Mouse (Mus musculus): ENCODE measurements at regions not wholly inside any gene's neighbourhood (a gene's known extent, or its start where the extent isn't known, plus 50 kb on each side); places are given as distances from the start of the nearest gene placed in this dataset.

DNA sequence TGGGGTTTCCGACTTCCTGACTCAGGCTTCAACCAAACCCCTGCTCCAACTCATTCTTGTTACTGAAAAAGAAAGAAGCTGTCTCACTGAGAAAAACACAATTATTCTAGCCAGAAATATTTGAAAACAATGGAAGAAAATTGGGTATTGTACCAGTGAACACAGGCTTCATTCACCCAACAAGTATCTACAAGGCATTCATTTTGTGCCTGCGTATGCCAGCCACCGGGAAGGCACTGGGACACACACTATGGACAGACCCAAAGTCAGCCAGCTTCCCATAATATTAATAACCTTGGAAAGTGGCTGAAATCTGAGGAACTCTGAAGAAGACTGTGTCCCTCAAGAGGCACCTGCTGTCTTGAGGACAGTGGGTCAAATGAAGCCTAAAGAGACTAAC is 175.5 kb upstream of the Noct start:
- H3K27me3 ChIP-seq, result no peaks in the 10 kb centered on the region
- no peaks in the 10 kb centered on the region for H3K36me3 ChIP-seq
- WGBS, result 93% methylated on average over 3 of the region's 3 CpGs
- H3K4me1 ChIP-seq (replicated peaks), result no peaks in the 10 kb centered on the region
- H3K4me2 ChIP-seq (replicated peaks), result no peak overlapping the region
- no peak overlapping the region for H3K9ac ChIP-seq (replicated peaks)
- ATAC-seq, result no peak
- H3K9me3 ChIP-seq, result peaks cover 8% of the 10 kb centered on the region
- no peak overlapping the region for H3K4me3 ChIP-seq (replicated peaks)
- no peak overlapping the region for H3K27ac ChIP-seq

DNA sequence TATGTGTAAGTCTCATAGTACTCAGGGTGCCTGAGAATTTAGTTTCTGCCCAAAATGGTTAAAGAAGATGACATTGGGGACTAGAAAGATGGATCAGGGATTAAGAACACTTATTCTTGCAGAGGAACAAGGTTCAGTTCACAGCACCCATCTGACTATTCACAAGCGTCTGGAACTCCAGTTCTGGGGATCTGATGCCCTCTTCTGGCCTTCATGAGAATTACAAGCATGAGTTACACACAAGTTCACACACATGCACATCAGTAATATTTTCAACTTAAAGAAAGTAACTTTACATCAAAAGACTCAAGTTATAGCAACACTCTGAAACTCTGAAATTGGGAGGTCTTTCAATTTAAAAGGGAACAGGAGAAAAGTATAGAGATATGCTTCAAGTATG is 174.1 kb upstream of the Noct start:
- H3K27me3 ChIP-seq, result no peaks in the 10 kb centered on the region

DNA sequence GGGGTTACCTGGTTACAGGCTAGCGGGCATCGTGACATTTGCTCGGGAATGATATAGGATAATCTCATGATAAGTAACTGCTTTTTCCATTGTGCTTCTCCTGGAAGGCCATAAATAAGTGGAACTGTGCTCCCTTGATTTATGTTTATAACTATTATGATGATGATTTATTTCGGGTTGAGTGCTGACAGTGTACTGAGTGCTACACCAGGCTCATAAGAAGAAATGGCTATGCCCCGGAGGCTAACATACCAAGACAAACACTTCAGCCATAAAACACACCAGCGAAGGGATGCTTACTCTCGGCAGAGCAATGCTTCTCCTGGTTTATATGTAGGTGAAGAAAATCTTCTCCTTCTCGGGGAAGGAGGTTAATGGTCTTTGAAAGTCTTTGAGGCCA is 169.2 kb upstream of the Noct start:
- Histone ChIP-seq H3K4me3 (replicated peaks) (no peak overlapping the region), H3K36me3 (no peaks in the 10 kb centered on the region)
- 93% methylated on average over 8 of the region's 8 CpGs for WGBS

More for the DNA sequence above, 174.1 kb upstream of the Noct start:
- no peaks in the 10 kb centered on the region for H3K36me3 ChIP-seq
- no peaks in the 10 kb centered on the region for H3K4me1 ChIP-seq (replicated peaks)
- peaks cover 8% of the 10 kb centered on the region for H3K9me3 ChIP-seq
- H3K9ac ChIP-seq (replicated peaks), result no peak overlapping the region
- H3K4me2 ChIP-seq (replicated peaks), result no peak overlapping the region
- ATAC-seq, result no peak
- 100% methylated on average over 1 of the region's 1 CpGs for WGBS
- H3K4me3 ChIP-seq (replicated peaks), result no peak overlapping the region
- H3K27ac ChIP-seq, result no peak overlapping the region

DNA sequence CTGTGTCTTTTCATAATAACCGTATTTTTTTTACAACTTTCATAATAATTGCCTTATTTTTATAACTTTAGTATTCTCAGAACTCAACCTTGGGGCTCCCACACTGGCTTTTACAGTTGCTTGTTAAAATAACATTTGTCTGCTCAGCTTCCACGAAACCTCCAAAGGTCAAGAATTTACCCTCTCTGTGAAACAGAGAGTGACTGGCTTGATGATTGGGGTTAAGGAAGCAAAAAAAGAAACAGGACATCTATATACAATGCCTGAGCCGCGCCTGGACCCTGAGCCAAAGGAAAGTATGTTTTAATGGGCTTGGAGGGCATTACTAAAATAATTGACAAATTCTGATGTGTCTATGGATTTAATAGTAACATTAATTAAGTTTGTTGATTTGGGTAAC is 160.0 kb upstream of the Noct start:
- no peaks in the 10 kb centered on the region for H3K9me3 ChIP-seq
- ATAC-seq, result no peak
- no peaks in the 10 kb centered on the region for H3K36me3 ChIP-seq
- WGBS, result 82% methylated on average over 4 of the region's 4 CpGs
- H3K4me1 ChIP-seq (replicated peaks), result peaks cover 3% of the 10 kb centered on the region; the same call in 1 of the 2 replicates
- H3K4me2 ChIP-seq (replicated peaks), result no peak overlapping the region
- no peak overlapping the region for H3K27ac ChIP-seq
- H3K27me3 ChIP-seq, result no peaks in the 10 kb centered on the region
- H3K4me3 ChIP-seq (replicated peaks), result no peak overlapping the region
- no peak overlapping the region for H3K9ac ChIP-seq (replicated peaks)

More for the DNA sequence above, 169.2 kb upstream of the Noct start:
- no peaks in the 10 kb centered on the region for H3K4me1 ChIP-seq (replicated peaks)
- H3K27me3 ChIP-seq, result no peaks in the 10 kb centered on the region
- no peak overlapping the region for H3K27ac ChIP-seq
- no peak overlapping the region for H3K9ac ChIP-seq (replicated peaks)
- H3K4me2 ChIP-seq (replicated peaks), result no peak overlapping the region
- no peak for ATAC-seq
- peaks cover 2% of the 10 kb centered on the region; the same call in 1 of the 2 replicates for H3K9me3 ChIP-seq

DNA sequence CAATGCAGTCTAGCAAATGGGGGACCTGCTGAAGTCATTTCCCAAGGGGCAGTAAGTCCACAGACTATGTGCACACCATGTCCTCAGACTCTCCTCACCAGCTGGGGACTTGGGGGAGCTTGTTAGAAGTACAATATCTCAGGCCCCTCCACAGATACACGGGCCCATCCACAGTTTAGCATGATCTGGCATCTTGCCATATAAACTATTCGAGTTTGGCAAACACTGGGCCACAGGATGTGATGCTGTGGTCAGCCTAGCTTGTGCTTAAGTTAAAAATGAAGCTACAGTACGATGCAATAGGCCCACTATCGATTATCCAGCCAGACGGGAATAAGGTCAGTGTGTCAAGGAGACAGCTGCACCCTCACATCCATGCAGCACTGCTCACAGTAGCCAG is 157.9 kb upstream of the Noct start:
- no peak for ATAC-seq
- H3K4me3 ChIP-seq (replicated peaks), result no peak overlapping the region
- H3K9me3 ChIP-seq, result no peaks in the 10 kb centered on the region
- 66% methylated on average over 5 of the region's 5 CpGs for WGBS
- H3K4me2 ChIP-seq (replicated peaks), result no peak overlapping the region
- no peak overlapping the region for H3K27ac ChIP-seq
- peaks cover 3% of the 10 kb centered on the region; the same call in 1 of the 2 replicates for H3K4me1 ChIP-seq (replicated peaks)
- H3K36me3 ChIP-seq, result no peaks in the 10 kb centered on the region
- no peaks in the 10 kb centered on the region for H3K27me3 ChIP-seq
- no peak overlapping the region for H3K9ac ChIP-seq (replicated peaks)

DNA sequence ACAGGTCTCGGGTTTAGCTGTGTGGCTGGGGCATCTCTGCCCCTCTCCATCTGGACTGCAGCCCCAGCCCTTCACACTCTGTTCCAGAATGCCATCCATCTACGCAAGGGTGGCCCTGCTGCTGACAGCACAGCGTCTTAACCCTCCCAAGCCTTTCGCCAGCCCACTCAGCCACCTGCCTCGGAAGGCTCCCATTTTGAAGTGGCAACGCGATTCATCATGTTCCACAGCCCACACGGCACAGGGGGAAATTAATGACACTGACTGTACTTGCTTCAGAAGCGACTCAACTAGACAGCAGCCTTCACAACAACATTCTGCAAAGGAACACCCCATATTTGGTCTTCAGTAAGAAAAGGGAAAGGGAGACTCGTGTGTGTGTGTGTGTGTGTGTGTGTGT is 151.8 kb upstream of the Noct start:
- no peaks in the 10 kb centered on the region for H3K9me3 ChIP-seq
- H3K4me3 ChIP-seq (replicated peaks), result no peak overlapping the region
- ATAC-seq, result no peak
- no peaks in the 10 kb centered on the region for H3K4me1 ChIP-seq (replicated peaks)
- no peaks in the 10 kb centered on the region for H3K27me3 ChIP-seq
- 90% methylated on average over 10 of the region's 10 CpGs for WGBS
- H3K27ac ChIP-seq, result no peak overlapping the region
- no peak overlapping the region for H3K4me2 ChIP-seq (replicated peaks)
- no peaks in the 10 kb centered on the region for H3K36me3 ChIP-seq
- H3K9ac ChIP-seq (replicated peaks), result no peak overlapping the region

DNA sequence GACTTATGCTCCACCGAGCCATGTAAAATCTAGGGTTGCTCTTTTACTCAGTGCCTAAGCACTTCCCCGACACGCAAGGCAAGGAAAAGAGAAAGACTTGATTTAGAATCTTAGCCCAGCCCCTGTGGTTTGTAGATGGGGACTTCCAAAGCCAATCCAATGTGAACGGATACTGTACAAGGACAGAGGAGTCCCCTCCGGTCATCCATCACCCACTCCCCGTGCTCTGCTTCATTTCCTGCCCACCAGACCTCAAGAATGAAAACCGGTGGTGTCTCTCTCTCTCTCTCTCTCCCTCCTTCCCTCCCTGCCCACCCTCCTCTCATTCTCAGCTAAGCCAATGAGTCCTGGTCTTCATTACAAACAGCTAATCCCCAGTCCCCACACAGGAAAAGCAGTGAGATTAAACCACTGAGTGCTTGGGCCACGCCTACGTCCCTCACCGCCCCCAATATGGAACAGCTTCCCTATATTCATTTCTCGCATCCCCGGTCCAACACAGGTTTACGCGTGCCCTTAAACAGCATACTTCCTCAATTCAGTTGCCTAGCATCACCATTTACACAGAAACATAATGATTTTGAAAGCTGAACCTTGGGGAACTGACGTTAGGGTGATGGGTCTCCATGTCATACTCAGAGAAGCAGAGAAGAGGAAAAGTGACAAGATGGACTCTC is 151.1 kb upstream of the Noct start:
- Histone ChIP-seq H3K9ac (replicated peaks) (no peak overlapping the region), H3K36me3 (no peaks in the 10 kb centered on the region), H3K27ac (no peak overlapping the region), H3K4me3 (replicated peaks) (no peak overlapping the region), H3K9me3 (no peaks in the 10 kb centered on the region), H3K4me2 (replicated peaks) (no peak overlapping the region), H3K27me3 (no peaks in the 10 kb centered on the region), H3K4me1 (replicated peaks) (peaks cover 3% of the 10 kb centered on the region; the same call in 1 of the 2 replicates)
- ATAC-seq, result no peak
- WGBS, result 88% methylated on average over 15 of the region's 15 CpGs

DNA sequence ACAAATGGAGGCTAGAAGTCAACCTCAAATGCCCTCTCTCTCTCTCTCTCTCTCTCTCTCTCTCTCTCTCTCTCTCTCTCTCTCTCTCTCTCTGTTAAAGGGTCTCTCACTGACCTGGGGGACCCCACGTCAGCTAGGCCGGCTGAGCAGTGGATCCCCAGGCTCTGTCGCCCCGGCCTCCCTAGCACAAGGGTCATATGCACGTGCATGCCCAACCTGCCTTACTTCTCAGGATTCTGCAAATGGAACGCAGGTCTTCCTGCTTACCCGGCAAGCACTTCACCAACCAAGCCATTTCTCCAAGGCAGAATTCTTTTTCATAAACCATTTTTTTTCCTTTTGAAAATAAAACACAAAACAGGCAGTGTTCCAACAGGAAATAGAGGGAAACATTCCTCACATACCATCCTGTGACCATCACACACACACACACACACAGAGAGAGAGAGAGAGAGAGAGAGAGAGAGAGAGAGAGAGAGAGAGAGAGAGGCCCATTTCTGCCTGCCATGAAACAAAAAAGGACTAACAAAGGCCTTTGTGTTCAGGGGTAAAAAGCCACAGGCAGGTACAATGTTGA is 150.4 kb upstream of the Noct start:
- no peak overlapping the region for H3K4me2 ChIP-seq (replicated peaks)
- H3K9ac ChIP-seq (replicated peaks), result no peak overlapping the region
- ATAC-seq, result no peak
- no peak overlapping the region for H3K27ac ChIP-seq
- H3K4me1 ChIP-seq (replicated peaks), result peaks cover 7% of the 10 kb centered on the region; the same call in 1 of the 2 replicates
- H3K27me3 ChIP-seq, result no peaks in the 10 kb centered on the region
- no peaks in the 10 kb centered on the region for H3K9me3 ChIP-seq
- no peak overlapping the region for H3K4me3 ChIP-seq (replicated peaks)
- 85% methylated on average over 7 of the region's 7 CpGs for WGBS
- no peaks in the 10 kb centered on the region for H3K36me3 ChIP-seq

DNA sequence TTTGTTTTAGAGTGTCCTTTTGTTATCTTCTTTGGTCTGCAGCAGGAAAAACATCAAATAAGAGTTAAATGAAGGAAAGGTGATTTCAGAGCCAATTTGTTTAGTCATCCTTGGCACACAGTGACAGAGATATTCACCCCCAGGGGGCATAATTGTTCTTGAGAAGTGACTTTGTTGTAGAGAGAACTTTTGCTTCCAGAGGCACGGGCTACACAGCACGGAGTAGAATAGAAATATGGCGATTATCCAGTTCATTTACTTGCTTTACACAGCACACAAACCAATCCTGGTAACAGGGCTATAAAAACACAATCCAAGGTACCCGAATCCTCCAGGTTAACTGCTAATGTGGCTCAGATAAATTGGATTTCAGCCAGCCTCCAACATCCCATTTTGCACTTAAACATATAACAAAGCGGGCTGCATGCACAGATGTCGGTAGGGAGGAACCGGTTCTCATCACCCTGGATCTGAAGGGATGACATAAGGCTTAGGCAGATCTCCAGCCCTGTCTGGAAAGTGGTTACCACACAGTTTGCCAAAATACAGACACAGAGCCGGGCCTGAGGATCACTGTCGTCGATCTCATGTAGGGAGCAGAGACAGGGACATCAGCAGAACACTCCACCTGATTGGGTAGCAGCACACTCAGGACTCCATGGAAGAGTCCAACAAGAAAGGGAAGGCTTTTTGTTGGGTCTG is 148.9 kb upstream of the Noct start:
- no peak overlapping the region for H3K4me2 ChIP-seq (replicated peaks)
- no peak for ATAC-seq
- WGBS, result 84% methylated on average over 10 of the region's 10 CpGs
- peaks cover 7% of the 10 kb centered on the region for H3K4me1 ChIP-seq (replicated peaks)
- no peak overlapping the region for H3K4me3 ChIP-seq (replicated peaks)
- H3K27me3 ChIP-seq, result no peaks in the 10 kb centered on the region
- H3K36me3 ChIP-seq, result no peaks in the 10 kb centered on the region
- no peak overlapping the region for H3K27ac ChIP-seq
- H3K9ac ChIP-seq (replicated peaks), result no peak overlapping the region
- no peaks in the 10 kb centered on the region for H3K9me3 ChIP-seq

DNA sequence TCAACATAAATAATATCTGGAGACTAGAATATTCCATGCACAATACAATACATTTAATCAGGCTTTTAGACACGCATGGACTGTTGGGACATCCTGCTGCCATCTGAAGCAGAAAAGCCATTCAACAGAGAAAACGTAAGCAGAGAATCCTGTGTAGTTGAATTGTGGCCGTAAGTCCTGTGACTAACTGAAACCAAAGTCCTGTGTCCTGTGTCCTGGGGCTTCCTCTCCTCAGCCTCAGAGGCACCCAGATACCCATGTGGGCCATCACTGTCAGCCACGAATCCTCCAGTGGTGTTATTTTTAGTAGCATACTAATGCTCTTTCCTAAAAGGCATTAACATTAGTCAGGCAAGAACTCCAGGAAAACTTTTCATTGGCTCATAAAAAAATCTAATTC is 145.8 kb upstream of the Noct start:
- no peak for ATAC-seq

DNA sequence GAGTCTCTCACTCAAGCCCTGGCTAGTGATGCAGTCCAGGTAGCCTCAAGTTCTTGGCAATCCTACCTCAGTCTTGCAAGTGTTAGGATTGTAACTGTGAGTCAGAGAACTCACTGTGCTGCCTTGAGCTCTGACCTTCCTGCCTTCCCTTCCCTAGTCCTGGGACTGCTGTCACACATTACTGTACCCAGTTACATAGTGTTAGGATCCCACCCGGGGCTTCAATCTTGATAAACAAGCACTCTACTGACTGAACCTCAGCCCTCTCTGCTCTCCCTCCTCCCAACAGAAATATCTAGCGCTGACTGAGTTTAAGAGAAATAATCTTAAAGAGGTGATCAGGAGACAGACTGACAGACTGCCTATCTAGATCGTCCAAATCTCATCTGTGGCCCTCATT is 143.8 kb upstream of the Noct start:
- WGBS, result 78% methylated on average over 3 of the region's 3 CpGs
- no peak overlapping the region for H3K4me2 ChIP-seq (replicated peaks)
- peaks cover 7% of the 10 kb centered on the region for H3K4me1 ChIP-seq (replicated peaks)
- H3K9me3 ChIP-seq, result no peaks in the 10 kb centered on the region
- no peak overlapping the region for H3K4me3 ChIP-seq (replicated peaks)
- no peak overlapping the region for H3K9ac ChIP-seq (replicated peaks)
- H3K36me3 ChIP-seq, result no peaks in the 10 kb centered on the region
- no peaks in the 10 kb centered on the region for H3K27me3 ChIP-seq
- ATAC-seq, result no peak
- no peak overlapping the region for H3K27ac ChIP-seq

More for the DNA sequence above, 145.8 kb upstream of the Noct start:
- no peak overlapping the region for H3K4me2 ChIP-seq (replicated peaks)
- H3K4me3 ChIP-seq (replicated peaks), result no peak overlapping the region
- H3K27me3 ChIP-seq, result no peaks in the 10 kb centered on the region
- no peak overlapping the region for H3K9ac ChIP-seq (replicated peaks)
- no peak overlapping the region for H3K27ac ChIP-seq
- peaks cover 7% of the 10 kb centered on the region for H3K4me1 ChIP-seq (replicated peaks)
- H3K9me3 ChIP-seq, result no peaks in the 10 kb centered on the region
- 60% methylated on average over 4 of the region's 4 CpGs for WGBS
- no peaks in the 10 kb centered on the region for H3K36me3 ChIP-seq

DNA sequence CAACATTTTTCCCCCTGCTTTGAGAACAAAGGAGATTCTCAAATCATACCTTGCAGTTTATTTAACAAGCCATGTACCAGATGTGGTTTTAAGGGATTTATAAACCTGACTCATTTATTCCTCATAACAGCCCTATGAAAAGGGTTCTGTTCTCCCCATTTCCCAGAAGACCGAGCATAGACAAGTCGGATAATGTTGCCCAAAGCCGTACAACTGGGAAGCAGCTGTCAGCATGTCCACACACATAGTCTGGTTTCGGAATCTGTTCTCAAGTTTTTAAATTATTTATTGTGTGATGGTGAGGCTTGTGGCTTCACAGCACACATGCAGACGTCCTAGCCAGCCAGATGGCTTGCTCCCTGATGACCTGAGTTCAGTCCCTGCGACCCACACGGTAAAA is 143.4 kb upstream of the Noct start:
- Histone ChIP-seq H3K9ac (replicated peaks) (no peak overlapping the region), H3K27ac (no peak overlapping the region), H3K27me3 (no peaks in the 10 kb centered on the region), H3K36me3 (no peaks in the 10 kb centered on the region), H3K9me3 (no peaks in the 10 kb centered on the region), H3K4me1 (replicated peaks) (peaks cover 7% of the 10 kb centered on the region), H3K4me2 (replicated peaks) (no peak overlapping the region), H3K4me3 (replicated peaks) (no peak overlapping the region)
- WGBS, result 66% methylated on average over 7 of the region's 7 CpGs
- ATAC-seq, result no peak

All from midbrain, embryonic 13.5 days (tissue).